Mouse (Mus musculus): ENCODE results near the gene Gm15262.

DNA sequence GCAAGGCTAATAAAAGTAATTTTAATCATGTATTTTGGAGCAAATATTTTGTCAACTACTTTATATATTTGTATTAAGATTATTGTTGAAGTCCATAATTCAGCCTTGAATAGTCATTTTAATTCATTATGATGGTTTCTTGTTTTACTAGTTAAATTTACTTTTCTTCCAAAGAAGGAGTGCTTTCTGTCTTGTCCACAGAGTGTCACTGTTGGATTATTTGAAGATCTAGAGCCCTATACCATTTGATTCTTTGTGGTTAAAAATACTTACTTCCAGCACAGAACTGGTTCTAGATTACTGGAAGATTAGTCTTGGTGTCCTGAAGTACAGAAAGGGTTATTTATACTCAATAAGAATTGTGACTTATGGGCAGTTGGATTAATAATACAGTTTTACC is 29.2 kb downstream of the Gm15262 start:
- no peak for TF ChIP-seq CTCF (conservative IDR thresholded peaks at IDR 0.05; ENCODE audit: low read length)
- TF ChIP-seq NANOG (IDR thresholded peaks at IDR 0.05; ENCODE audit: borderline replicate concordance, low read length) = no peak
- no peak for TF ChIP-seq POU5F1 (IDR thresholded peaks at IDR 0.05; ENCODE audit: borderline replicate concordance, low read length)
